Mouse (Mus musculus): ENCODE data around the gene Tmem238.
A peak's percentile ranks its signal among the peaks of the same experiment; 100 is the strongest.
"Not testable (repeated sequence)": the region's sequence is repeated elsewhere in the genome, so short reads cannot be mapped to it uniquely, and the experiment has no call there.

Tmem238 gene

DNA sequence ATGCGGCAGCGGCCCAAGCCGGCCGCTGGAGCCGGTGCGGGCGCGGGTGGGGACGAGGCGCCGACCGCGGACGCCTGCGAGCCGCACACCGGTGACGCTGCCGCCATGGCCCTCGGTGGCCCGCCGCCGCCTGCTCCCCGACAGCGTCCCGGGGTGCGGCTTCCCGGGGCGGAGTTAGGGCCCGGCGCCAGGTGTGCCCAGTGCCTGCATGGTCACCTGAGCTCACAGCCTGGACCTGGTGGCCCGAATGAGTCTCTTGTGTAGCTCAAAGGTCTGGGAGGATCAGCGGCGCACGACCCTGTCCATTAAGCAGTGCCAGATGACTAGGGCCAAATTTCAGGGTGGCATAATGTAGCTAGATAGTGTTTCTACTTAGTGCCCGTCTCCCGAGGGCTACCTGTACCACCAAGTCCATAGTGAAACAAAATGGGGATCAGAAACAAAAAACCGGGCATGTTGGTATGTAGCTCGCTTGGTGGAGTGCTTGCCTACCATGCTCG is at the start of gene Tmem238:
Gene Tmem238, minus strand, starts transcription at position 221 of the 500 bp plus-strand sequence.
- DNase-seq = peak in 1 of 2 experiments; percentile 77

DNA sequence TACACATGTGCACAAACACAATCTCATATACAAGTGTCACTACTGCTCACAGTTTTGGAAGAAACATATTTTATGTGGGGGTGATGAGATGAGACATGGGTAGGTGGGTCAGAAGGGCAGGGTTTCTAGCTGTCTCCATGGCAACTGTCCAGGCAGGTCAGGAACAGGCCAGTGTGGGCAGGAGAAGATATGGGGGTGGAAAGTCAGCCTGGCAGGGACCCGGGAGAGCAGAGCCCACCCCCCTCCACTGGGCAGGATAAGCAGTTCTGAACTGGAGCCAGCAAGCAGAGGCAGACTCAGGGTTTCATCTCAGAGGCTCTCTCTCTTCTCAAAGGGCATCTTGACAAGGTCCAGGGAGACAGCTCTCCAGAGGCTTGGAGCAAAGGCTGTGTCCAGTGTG is 48.2 kb upstream of the Tmem238 start:
- no peak for DNase-seq

- DNase-seq = peak; percentile 83 to 85
Observed at GRCm38 (mm10) chr7:4836351-4836792, 46.9 kb upstream of the Tmem238 start.

DNA sequence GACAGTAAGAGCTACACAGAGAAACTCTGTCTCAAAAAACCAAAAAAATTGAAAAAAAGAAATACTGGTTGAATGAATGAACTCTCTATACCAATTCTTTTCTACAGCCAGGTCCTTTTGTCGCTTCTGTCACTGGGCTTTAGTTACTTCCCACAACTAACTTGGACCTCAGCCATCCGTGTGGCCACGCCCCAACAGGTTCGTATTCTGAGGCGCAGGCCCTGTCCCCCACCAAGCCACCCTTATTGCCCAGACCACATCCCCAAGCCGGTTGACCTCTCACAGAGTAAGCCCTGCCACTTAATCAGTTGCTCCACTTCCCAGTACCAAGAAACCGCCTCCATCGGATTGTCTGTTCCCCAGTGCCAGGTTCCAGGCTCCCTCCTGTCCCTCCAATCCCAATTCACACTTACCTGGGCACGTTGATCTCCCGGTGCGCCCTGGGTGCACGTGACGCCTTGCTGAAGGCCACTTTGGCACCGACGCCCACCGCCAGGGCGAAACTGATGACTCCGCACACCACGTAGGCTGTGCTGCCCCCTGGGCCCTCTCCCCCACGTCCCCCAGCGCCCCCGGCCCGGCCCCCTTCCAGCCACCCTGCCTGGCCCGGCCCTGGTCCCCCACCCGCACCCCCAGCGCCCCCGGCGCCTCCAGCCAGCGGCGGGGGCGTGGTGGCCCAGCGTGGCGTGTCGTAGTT is 46.3 kb upstream of the Tmem238 start:
- DNase-seq = peak; percentile 21 to 26

GRCm38 (mm10) chr7:4830476-4830875 is 41.0 kb upstream of the Tmem238 start:
- DNase-seq = no peak

GRCm38 (mm10) chr7:4825365-4825764 is 35.9 kb upstream of the Tmem238 start:
- no peak for DNase-seq

DNA sequence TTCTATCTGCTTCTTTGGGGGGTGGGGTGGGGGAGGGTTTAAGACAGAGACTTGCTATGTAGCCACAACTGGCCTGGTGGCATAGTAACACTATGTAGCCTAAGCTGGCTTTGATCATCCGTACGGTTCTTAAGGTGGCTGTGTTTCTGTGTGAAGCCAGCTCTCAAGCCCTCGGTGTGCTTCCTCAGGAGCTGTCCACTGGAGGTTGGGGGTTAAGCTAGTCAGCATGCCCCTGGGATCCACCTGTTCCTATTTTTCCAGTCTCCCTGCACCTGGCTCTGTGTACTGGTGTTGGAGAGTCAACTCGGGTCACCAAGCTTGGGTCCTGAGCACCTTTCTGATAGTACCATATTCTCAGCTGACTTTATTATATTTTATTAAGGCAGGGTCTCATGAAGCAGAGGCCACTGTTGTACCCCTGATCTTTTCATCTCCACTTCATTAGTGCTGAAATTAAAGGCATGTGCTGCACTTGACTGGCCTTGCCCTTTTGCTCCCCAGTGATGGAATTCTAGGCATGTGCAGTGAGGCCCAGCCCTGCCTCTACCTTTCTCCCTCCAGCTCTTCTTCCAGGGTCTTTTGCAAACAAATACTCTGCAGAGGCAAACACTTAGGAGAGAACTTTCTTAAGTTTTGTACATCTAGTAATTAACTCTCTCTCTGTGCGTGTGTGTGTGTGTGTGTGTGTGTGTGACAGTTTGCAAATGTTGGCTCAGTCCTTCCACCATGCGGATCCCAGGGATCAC is 32.9 kb upstream of the Tmem238 start:
- DNase-seq = no peak

DNA sequence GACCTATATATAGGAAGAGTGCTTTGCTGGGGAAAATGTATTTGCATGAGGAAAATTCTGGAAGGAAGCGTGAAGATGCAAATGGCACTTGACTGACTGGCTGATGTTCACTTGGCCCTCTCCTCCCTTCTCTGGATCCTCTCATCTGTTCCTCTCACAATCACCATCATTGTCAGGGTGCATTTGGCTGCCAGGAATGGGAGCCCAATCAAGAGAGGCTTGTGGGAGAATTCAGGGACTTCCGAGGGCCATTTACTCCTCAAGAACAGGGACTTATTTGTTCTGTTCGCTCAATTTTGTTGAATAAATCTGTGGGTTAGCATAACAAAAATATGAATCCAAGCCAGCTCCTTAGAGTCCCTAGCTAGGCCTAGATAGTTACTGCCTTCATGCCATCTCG is 32.2 kb upstream of the Tmem238 start:
- no peak for DNase-seq

GRCm38 (mm10) chr7:4820925-4821324 is 31.5 kb upstream of the Tmem238 start:
- DNase-seq = not testable (repeated sequence)

- DNase-seq = no peak
Observed at GRCm38 (mm10) chr7:4816559-4816958, 27.1 kb upstream of the Tmem238 start.

DNA sequence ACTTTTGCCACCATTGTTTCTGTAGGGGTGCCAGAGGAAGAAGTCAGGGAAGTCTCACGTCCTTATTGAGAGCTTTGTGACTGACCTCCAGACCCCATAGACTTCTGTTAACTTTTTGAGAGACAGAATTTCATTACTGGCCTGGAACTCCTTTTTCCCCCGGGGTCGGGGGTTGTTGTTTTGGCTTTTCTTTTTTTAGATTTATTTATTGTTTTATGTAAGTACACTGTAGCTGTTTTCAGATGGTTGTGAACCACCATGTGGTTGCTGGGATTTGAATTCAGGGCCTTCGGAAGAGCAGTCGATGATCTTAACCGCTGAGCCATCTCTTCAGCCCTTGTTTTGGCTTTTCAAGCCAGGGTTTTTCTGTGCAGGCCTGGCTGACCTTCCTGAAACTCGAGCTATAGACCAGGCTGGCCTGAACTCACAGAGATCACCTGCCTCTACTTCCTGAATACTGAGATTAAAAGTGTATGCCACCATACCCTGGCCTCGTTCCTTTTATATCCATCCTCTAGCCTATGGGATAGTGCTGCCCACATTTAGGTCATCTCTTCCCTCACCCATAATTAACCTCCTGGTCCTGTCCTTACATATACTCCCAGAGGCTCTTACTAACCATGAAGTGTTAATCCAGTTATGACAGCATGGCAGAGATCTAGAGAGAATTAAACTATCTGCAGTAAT is 23.8 kb upstream of the Tmem238 start:
- no peak for DNase-seq

- peak; percentile 97 for DNase-seq
Observed at GRCm38 (mm10) chr7:4812303-4813104, 23.0 kb upstream of the Tmem238 start, which contains the start of gene Ube2s. TSS of gene Ube2s (minus strand) at chr7:4812590.

GRCm38 (mm10) chr7:4811842-4812302 is 22.4 kb upstream of the Tmem238 start:
- DNase-seq = no peak

GRCm38 (mm10) chr7:4811131-4811530 is 21.7 kb upstream of the Tmem238 start:
- not testable (repeated sequence) for DNase-seq

DNA sequence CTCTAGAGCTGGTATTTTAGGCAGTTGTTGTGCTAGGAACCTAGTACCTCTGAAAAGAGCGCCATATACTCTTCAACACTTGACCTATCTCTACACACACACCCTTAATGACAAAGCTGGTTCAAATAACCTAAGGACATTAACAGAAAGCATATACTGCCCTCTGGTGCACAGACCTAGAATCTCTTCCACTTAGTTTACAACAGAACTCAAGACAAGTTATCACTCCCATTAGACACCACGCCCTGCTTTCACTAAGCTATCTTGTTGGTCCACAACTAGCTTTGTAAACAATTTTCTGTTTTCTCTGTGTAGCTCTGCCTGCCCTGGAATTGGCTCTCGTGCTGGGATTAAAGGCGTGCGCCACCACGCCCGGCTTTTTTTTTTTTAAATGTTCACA is 17.3 kb upstream of the Tmem238 start:
- DNase-seq = peak in 1 of 2 experiments; percentile 45

- DNase-seq = no peak
Observed at GRCm38 (mm10) chr7:4802247-4802646, 12.8 kb upstream of the Tmem238 start.

- peak in 1 of 2 experiments; percentile 37 for DNase-seq
Observed at GRCm38 (mm10) chr7:4795767-4796433, 6.4 kb upstream of the Tmem238 start.

- no peak for DNase-seq
Observed at GRCm38 (mm10) chr7:4794631-4795168, 5.2 kb upstream of the Tmem238 start.

- DNase-seq = no peak
Observed at GRCm38 (mm10) chr7:4793674-4794073, 4.2 kb upstream of the Tmem238 start.

DNA sequence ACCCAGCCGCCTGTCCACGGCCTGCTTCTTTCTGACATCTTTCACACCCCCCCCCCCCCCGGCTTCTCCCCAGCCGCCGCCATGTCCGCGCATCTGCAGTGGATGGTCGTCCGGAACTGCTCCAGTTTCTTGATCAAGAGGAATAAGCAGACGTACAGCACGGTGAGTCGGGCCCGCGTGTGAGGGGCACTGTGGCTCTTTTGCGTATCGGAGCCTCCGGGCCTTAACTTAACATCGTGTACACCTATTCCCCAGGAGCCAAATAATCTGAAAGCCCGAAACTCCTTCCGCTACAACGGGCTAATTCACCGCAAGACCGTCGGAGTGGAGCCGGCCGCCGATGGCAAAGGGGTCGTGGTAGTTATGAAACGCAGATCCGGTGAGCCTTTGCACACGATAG is 3.8 kb upstream of the Tmem238 start:
- DNase-seq = not testable (repeated sequence)

Measured in cerebellum, postnatal 36 days (tissue).